Mouse (Mus musculus): Measurements from ENCODE around the gene Cubn.

- no peak for TF ChIP-seq CTCF (IDR thresholded peaks at IDR 0.05; ENCODE audit: low read depth)
- no peak for TF ChIP-seq EP300 (optimal IDR thresholded peaks at IDR 0.05)
These were observed 30.5 kb upstream of the Cubn start for GRCm38 (mm10) chr2:13522106-13522505.
